Mouse (Mus musculus) liver, postnatal 0 days (tissue): ENCODE measurements around the gene Rbm12. TPM values are rescaled to one million over a fixed set of nuclear protein-coding genes. Genes with fewer than 3 reads are reported as not detected.

Source experiments
- ATAC-seq: fragments of 200-750 bp; cut with Nextera tagmentation; 2 replicates; pipeline ENCODE4 v1.8.0; 2017; ENCODE audit warnings: mild to moderate bottlenecking, moderate library complexity
- DNase-seq: peaks from one replicate; pipeline ENCODE4 v3.0.0-alpha.2; 2016
- H3K27ac ChIP-seq: fragments of 300-500 bp; sonication (generic); 2 replicates; pipeline ENCODE4 v1.5.1; 2014; ENCODE audit warnings: antibody characterized with exemption, moderate library complexity, mild to moderate bottlenecking, low read depth
- H3K27me3 ChIP-seq: fragments of 300-500 bp; sonication (generic); 2 replicates; pipeline ENCODE4 v1.6.1; 2014; ENCODE audit warnings: low read length, control low read depth, mixed read lengths; ENCODE audit not compliant: insufficient read depth
- H3K36me3 ChIP-seq: fragments of 300-500 bp; sonication (generic); replicated peaks from 2 replicates; pipeline ENCODE4 v1.6.1; 2014; ENCODE audit warnings: mild to moderate bottlenecking, control low read depth, low read length, moderate library complexity, mixed read lengths; ENCODE audit not compliant: insufficient read depth
- H3K4me1 ChIP-seq: fragments of 300-500 bp; sonication (generic); 2 replicates; pipeline ENCODE4 v1.6.1; 2014; ENCODE audit warnings: antibody characterized with exemption, mild to moderate bottlenecking, control low read depth; ENCODE audit not compliant: insufficient read depth
- H3K4me2 ChIP-seq: fragments of 300-500 bp; sonication (generic); 2 replicates; pipeline ENCODE4 v1.6.1; 2014; ENCODE audit warnings: low read depth, mild to moderate bottlenecking, low read length, moderate library complexity, mixed read lengths
- H3K4me3 ChIP-seq: fragments of 300-500 bp; sonication (generic); 2 replicates; pipeline ENCODE4 v1.5.1; 2014; ENCODE audit warnings: low read depth, low read length
- H3K9ac ChIP-seq: fragments of 300-500 bp; sonication (generic); replicated peaks from 2 replicates; pipeline ENCODE4 v1.6.1; 2014; ENCODE audit warnings: mild to moderate bottlenecking, moderate library complexity
- H3K9me3 ChIP-seq: fragments of 300-500 bp; sonication (generic); 2 replicates; pipeline ENCODE4 v1.6.1; 2016; ENCODE audit warnings: mild to moderate bottlenecking, control low read depth, low read length, mixed read lengths
- CTCF ChIP-seq: sonication (generic); IDR thresholded peaks from 2 replicates; pipeline ENCODE4 v1.5.1; 2016; ENCODE audit warnings: antibody characterized with exemption, low read depth
- EP300 ChIP-seq: IDR thresholded peaks from 2 replicates; pipeline ENCODE4 v1.6.1; 2016; ENCODE audit warnings: antibody characterized with exemption, low read depth, mild to moderate bottlenecking
- WGBS: fragments of 180-500 bp; shearing (Covaris S2); extraction: QIAGEN DNeasy Blood & Tissue Kit; methylation state at CpG from one replicate; pipeline ENCODE4 v1.1.7; 2014; ENCODE audit not compliant: insufficient replicate concordance; 5-methylcytosine and 5-hydroxymethylcytosine counted together
- polyA plus RNA-seq: library from polyadenylated mRNA; unstranded; fragments of >200 nt; fragmentation: Nextera tagmentation; extraction: Ambion mirVana; gene quantifications from 2 replicates; pipeline ENCODE4 v1.2.1, GENCODE M21; 2015

Gene Rbm12
- polyA plus RNA-seq, 1 experiment from 2014 or later, result 5.5 TPM

DNA sequence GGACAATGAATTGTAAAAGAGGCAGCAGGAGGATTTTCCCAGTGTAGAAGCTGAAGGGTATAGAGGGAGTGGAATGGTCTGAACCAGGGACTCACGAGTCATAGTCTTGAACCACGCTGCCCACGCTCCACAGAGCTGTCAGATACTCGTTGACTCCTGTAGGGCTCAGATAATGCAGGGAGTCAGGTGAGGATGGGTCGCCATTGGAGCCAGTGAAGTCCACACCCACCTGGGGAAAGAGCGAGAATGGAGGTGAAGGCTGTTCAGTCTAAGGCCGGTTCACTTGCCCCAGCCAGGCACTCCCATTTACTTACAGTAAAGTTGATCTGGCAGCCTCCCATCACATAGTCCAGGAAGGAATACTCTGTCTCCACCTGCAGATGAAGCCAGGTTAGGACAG is 34.3 kb downstream of the Rbm12 start:
- no peak overlapping the region for H3K9ac ChIP-seq
- H3K4me3 ChIP-seq, result no peak overlapping the region
- 87% methylated on average over 7 of the region's 7 CpGs for WGBS
- ATAC-seq (no peak), DNase-seq (no peak)
- H3K9me3 ChIP-seq, result no peaks in the 10 kb centered on the region
- no peak for TF ChIP-seq CTCF
- TF ChIP-seq EP300, result no peak
- no peak overlapping the region for H3K4me2 ChIP-seq
- no peaks in the 10 kb centered on the region for H3K27me3 ChIP-seq
- H3K27ac ChIP-seq, result no peak overlapping the region
- no peaks in the 10 kb centered on the region; the same call in 1 of the 2 replicates for H3K4me1 ChIP-seq
- H3K36me3 ChIP-seq, result peaks cover 61% of the 10 kb centered on the region

- H3K36me3 ChIP-seq, result peaks cover 65% of the 10 kb centered on the region
These were observed 38.1 kb downstream of the Rbm12 start for GRCm38 (mm10) chr2:156073725-156074124.

GRCm38 (mm10) chr2:156071236-156071635 is 40.5 kb downstream of the Rbm12 start:
- H3K27me3 ChIP-seq, result no peaks in the 10 kb centered on the region
- H3K4me2 ChIP-seq, result no peak overlapping the region
- H3K4me3 ChIP-seq, result no peak overlapping the region
- ATAC-seq (no peak), DNase-seq (no peak)
- H3K4me1 ChIP-seq, result peaks cover 1% of the 10 kb centered on the region
- 91% methylated on average over 10 of the region's 10 CpGs for WGBS
- no peak overlapping the region for H3K27ac ChIP-seq
- peaks cover 42% of the 10 kb centered on the region for H3K36me3 ChIP-seq
- H3K9me3 ChIP-seq, result no peaks in the 10 kb centered on the region
- TF ChIP-seq CTCF, result no peak
- no peak for TF ChIP-seq EP300
- H3K9ac ChIP-seq, result no peak overlapping the region

More at GRCm38 (mm10) chr2:156073725-156074124, 38.1 kb downstream of the Rbm12 start:
- DNase-seq, result no peak
- 95% methylated on average over 15 of the region's 15 CpGs for WGBS
- Histone ChIP-seq H3K27ac (no peak overlapping the region), H3K4me3 (no peak overlapping the region), H3K9me3 (no peaks in the 10 kb centered on the region), H3K4me1 (no peaks in the 10 kb centered on the region), H3K9ac (no peak overlapping the region), H3K27me3 (no peaks in the 10 kb centered on the region), H3K4me2 (no peak overlapping the region)
- no peak for ATAC-seq
- TF ChIP-seq CTCF (no peak), EP300 (no peak)

GRCm38 (mm10) chr2:156067916-156068315 is 43.9 kb downstream of the Rbm12 start:
- ATAC-seq (no peak), DNase-seq (no peak)
- H3K9ac ChIP-seq, result no peak overlapping the region
- H3K4me3 ChIP-seq, result no peak overlapping the region
- no peaks in the 10 kb centered on the region for H3K9me3 ChIP-seq
- peaks cover 14% of the 10 kb centered on the region for H3K4me1 ChIP-seq
- 81% methylated on average over 10 of the region's 10 CpGs for WGBS
- no peak overlapping the region for H3K4me2 ChIP-seq
- no peak overlapping the region for H3K27ac ChIP-seq
- TF ChIP-seq EP300 (no peak), CTCF (no peak)
- no peaks in the 10 kb centered on the region for H3K27me3 ChIP-seq
- peaks cover 9% of the 10 kb centered on the region for H3K36me3 ChIP-seq

DNA sequence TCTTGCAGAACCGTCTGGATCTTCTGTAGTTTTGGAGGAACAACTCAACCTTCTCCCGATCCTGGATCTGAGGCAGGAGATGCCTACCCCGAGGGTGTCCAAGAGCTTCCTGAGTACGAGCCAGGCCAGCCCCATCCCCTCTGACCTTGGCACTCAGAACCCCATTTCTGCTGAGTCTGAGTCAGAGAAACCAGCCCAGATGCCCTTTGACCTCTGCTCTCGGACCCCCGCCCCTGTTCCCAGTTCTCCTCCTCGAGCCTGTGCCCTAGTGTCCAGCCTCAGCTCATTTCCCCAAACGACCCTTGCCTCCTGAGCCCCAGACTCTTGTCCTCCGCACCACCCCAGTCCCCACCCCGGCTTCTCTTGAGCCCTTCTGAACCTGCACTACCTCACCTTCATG is 45.7 kb downstream of the Rbm12 start:
- TF ChIP-seq EP300, result no peak
- no peak for TF ChIP-seq CTCF
- Histone ChIP-seq H3K9me3 (no peaks in the 10 kb centered on the region), H3K27ac (no peak overlapping the region), H3K4me3 (peak overlapping the region; percentile 75; the same call in 1 of the 2 replicates), H3K4me2 (peak overlapping the region; percentile 100), H3K27me3 (no peaks in the 10 kb centered on the region), H3K4me1 (peaks cover 14% of the 10 kb centered on the region), H3K36me3 (no peaks in the 10 kb centered on the region; the same call in 1 of the 2 replicates), H3K9ac (peak overlapping the region; percentile 71)
- DNase-seq (no peak), ATAC-seq (no peak)
- WGBS, result 34% methylated on average over 10 of the region's 10 CpGs

DNA sequence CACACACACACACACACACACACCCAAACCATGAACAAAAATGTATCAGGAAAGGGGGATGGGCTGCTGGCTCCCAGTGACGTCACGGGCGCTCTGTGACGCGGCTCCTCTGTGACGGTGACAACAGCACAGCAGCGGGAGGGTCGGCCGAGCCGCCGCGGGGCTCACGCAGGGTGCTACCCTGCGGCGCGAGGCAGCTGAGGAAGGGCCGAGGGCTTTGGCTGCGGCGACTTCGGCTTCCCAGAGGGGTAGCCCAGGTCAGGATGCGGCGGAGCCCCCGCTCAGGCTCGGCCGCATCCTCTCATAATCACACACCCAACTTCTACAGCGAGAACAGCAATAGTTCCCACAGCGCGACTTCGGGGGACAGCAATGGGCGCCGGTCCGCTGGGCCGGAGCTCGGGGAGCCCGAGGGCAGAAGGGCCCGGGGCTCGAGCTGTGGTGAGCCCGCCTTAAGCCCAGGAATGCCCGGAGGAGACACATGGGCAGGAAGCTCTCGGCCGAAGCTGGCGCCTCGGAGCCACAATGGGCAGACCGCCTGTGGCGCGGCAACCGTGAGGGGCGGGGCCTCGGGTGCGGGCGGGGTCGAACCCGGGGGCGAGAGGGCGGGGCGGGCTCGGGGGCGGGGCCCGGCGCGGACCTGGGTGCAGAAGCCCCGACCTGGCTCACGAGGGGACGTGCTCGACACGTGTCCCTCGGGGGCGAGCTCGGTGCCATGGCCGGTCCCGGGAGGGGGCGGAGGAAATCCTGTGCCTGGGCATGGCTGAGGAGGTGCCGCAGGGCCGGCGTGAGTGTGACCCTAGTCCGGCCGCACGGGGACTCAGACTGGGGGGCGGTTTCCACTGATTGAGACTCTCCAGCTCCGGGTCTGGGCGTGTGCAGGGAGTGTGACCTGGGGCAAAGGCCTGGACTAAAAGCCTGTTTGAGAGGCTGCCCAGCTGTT is 46.4 kb downstream of the Rbm12 start, which contains the start of gene Spag4:
TSS of gene Spag4 (plus strand) at position 77 of the 943 bp plus-strand sequence.
- H3K9me3 ChIP-seq, result no peaks in the 10 kb centered on the region
- TF ChIP-seq EP300, result no peak
- peaks cover 14% of the 10 kb centered on the region for H3K4me1 ChIP-seq
- DNase-seq (peak; percentile 88), ATAC-seq (peak; percentile 86)
- peak within 1 kb of the TSS; percentile 75 for H3K4me3 ChIP-seq
- H3K27me3 ChIP-seq, result no peaks in the 10 kb centered on the region
- peak within 1 kb of the TSS; percentile 100 for H3K4me2 ChIP-seq
- 2% methylated on average over 72 of the region's 81 CpGs for WGBS
- no peaks in the 10 kb centered on the region; the same call in 1 of the 2 replicates for H3K36me3 ChIP-seq
- peak within 1 kb of the TSS; percentile 71 for H3K9ac ChIP-seq
- H3K27ac ChIP-seq, result peak within 1 kb of the TSS; percentile 70
